Mouse (Mus musculus): Measurements from ENCODE around the gene Snrpd3. TPM values are rescaled to one million over a fixed set of nuclear protein-coding genes. Genes with fewer than 3 reads are reported as not detected.
A peak's percentile ranks its signal among the peaks of the same experiment; 100 is the strongest.
"Not testable (repeated sequence)": the region's sequence is repeated elsewhere in the genome, so short reads cannot be mapped to it uniquely, and the experiment has no call there.

Snrpd3 gene
- polyA plus RNA-seq, 1 experiment from 2014 or later, result 256 TPM

- peaks cover 15% of the 10 kb centered on the region for H3K4me1 ChIP-seq (ENCODE audit: control insufficient read depth, insufficient read depth, low read length)
- no peak overlapping the region for H3K9ac ChIP-seq (ENCODE audit: low read length)
- no peaks in the 10 kb centered on the region for H3K9me3 ChIP-seq (ENCODE audit: control insufficient read depth, low read length)
- WGBS, result 53% methylated on average over 4 of the region's 4 CpGs
- peaks cover 11% of the 10 kb centered on the region for H3K36me3 ChIP-seq (ENCODE audit: control insufficient read depth, insufficient read depth, low read length)
- no peak overlapping the region for H3K27ac ChIP-seq (replicated peaks; ENCODE audit: low read depth, low read length)
- H3K4me2 ChIP-seq (ENCODE audit: low read depth, severe bottlenecking), result peak overlapping the region; percentile 81; the same call in 1 of the 2 replicates
- ATAC-seq (ENCODE audit: insufficient number of reproducible peaks, low FRiP score, low TSS enrichment, low read depth) (no peak), DNase-seq (ENCODE audit: low spot score) (no peak)
- no peak overlapping the region for H3K4me3 ChIP-seq (ENCODE audit: low read depth, low read length)
- H3K27me3 ChIP-seq (ENCODE audit: control insufficient read depth, insufficient read depth, low read length), result no peaks in the 10 kb centered on the region
Observed at GRCm38 (mm10) chr10:75515216-75516037, 1.9 kb upstream of the Snrpd3 start.

GRCm38 (mm10) chr10:75516038-75516723 is 1.2 kb upstream of the Snrpd3 start:
- DNase-seq (ENCODE audit: low spot score), result peak; percentile 23
- peak overlapping the region; percentile 70 for H3K4me3 ChIP-seq (ENCODE audit: low read depth, low read length)
- H3K4me2 ChIP-seq (ENCODE audit: low read depth, severe bottlenecking), result peak overlapping the region; percentile 81
- H3K9me3 ChIP-seq (ENCODE audit: control insufficient read depth, low read length), result no peaks in the 10 kb centered on the region
- H3K4me1 ChIP-seq (ENCODE audit: control insufficient read depth, insufficient read depth, low read length), result peaks cover 15% of the 10 kb centered on the region
- peaks cover 6% of the 10 kb centered on the region; the same call in 1 of the 2 replicates for H3K36me3 ChIP-seq (ENCODE audit: control insufficient read depth, insufficient read depth, low read length)
- 28% methylated on average over 8 of the region's 8 CpGs for WGBS
- no peak for ATAC-seq (ENCODE audit: insufficient number of reproducible peaks, low FRiP score, low TSS enrichment, low read depth)
- H3K27ac ChIP-seq (replicated peaks; ENCODE audit: low read depth, low read length), result no peak overlapping the region
- H3K9ac ChIP-seq (ENCODE audit: low read length), result peak overlapping the region; percentile 90
- H3K27me3 ChIP-seq (ENCODE audit: control insufficient read depth, insufficient read depth, low read length), result no peaks in the 10 kb centered on the region

GRCm38 (mm10) chr10:75516724-75517072 is 653 bp upstream of the Snrpd3 start:
- ATAC-seq (ENCODE audit: insufficient number of reproducible peaks, low FRiP score, low TSS enrichment, low read depth) (no peak), DNase-seq (ENCODE audit: low spot score) (no peak)
- Histone ChIP-seq H3K4me1 (ENCODE audit: control insufficient read depth, insufficient read depth, low read length) (peaks cover 15% of the 10 kb centered on the region), H3K4me3 (ENCODE audit: low read depth, low read length) (peak overlapping the region; percentile 70), H3K27ac (replicated peaks; ENCODE audit: low read depth, low read length) (peak overlapping the region; percentile 80), H3K27me3 (ENCODE audit: control insufficient read depth, insufficient read depth, low read length) (no peaks in the 10 kb centered on the region), H3K36me3 (ENCODE audit: control insufficient read depth, insufficient read depth, low read length) (peaks cover 4% of the 10 kb centered on the region; the same call in 1 of the 2 replicates), H3K9ac (ENCODE audit: low read length) (peak overlapping the region; percentile 90), H3K9me3 (ENCODE audit: control insufficient read depth, low read length) (no peaks in the 10 kb centered on the region), H3K4me2 (ENCODE audit: low read depth, severe bottlenecking) (peak overlapping the region; percentile 81)
- 0% methylated on average over 12 of the region's 12 CpGs for WGBS

GRCm38 (mm10) chr10:75517758-75518143 is 400 bp downstream of the Snrpd3 start, which contains the start of gene Gucd1:
Gucd1 (minus strand) TSS chr10:75517972.
- Histone ChIP-seq H3K4me2 (ENCODE audit: low read depth, severe bottlenecking) (peak within 1 kb of the TSS; percentile 81), H3K4me3 (ENCODE audit: low read depth, low read length) (peak within 1 kb of the TSS; percentile 70), H3K4me1 (ENCODE audit: control insufficient read depth, insufficient read depth, low read length) (peaks cover 15% of the 10 kb centered on the region), H3K9ac (ENCODE audit: low read length) (peak within 1 kb of the TSS; percentile 90), H3K27ac (replicated peaks; ENCODE audit: low read depth, low read length) (peak within 1 kb of the TSS; percentile 92), H3K36me3 (ENCODE audit: control insufficient read depth, insufficient read depth, low read length) (peaks cover 4% of the 10 kb centered on the region; the same call in 1 of the 2 replicates), H3K9me3 (ENCODE audit: control insufficient read depth, low read length) (no peaks in the 10 kb centered on the region), H3K27me3 (ENCODE audit: control insufficient read depth, insufficient read depth, low read length) (no peaks in the 10 kb centered on the region)
- peak; percentile 99 for DNase-seq (ENCODE audit: low spot score)
- ATAC-seq (ENCODE audit: insufficient number of reproducible peaks, low FRiP score, low TSS enrichment, low read depth), result peak; percentile 86
- WGBS, result under 1% methylated on average over 20 of the region's 20 CpGs

DNA sequence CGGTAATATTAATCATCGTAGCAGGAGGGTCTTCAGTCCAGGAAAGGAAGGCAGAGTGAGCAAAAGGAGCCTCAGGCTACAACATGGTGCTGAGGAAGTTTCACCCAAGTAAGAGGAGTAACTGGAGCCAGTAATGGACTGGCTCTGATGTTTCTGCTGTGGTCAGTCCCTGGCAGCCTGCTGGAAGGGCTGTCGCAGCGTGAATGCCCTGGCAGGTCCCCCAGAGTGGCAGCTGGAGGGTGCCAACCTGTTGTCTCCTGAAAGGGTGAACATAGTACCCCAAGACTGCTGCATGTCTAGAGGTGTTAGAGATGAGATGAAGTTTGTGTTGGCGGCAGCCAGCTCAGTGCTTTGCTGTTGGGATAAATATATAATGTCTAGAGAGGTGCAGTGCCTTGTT is 3.2 kb downstream of the Snrpd3 start:
- H3K36me3 ChIP-seq (ENCODE audit: control insufficient read depth, insufficient read depth, low read length), result peaks cover 8% of the 10 kb centered on the region; the same call in 1 of the 2 replicates

DNA sequence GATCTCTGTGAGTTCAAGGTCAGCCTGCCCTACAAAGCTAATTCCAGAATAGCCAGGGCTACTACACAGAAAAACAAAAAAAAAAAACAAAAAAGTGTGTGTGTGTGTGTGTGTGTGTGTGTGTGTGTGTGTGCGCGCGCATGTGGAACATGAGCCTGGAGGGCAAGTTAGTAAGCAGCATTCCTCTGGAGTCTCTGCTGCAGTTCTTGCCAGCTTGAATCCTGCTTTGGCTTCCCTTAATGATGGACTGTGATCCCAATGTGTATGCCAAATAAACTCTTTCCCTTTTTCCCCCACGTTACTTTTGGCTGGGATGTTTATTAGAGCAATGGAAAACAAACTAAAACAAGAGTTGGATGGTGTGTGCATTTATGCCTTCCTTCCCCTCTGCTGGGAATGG is 4.3 kb downstream of the Snrpd3 start:
- no peak for ATAC-seq (ENCODE audit: insufficient number of reproducible peaks, low FRiP score, low TSS enrichment, low read depth)
- Histone ChIP-seq H3K9ac (ENCODE audit: low read length) (no peak overlapping the region), H3K27me3 (ENCODE audit: control insufficient read depth, insufficient read depth, low read length) (no peaks in the 10 kb centered on the region), H3K4me3 (ENCODE audit: low read depth, low read length) (no peak overlapping the region), H3K9me3 (ENCODE audit: control insufficient read depth, low read length) (no peaks in the 10 kb centered on the region), H3K27ac (replicated peaks; ENCODE audit: low read depth, low read length) (no peak overlapping the region), H3K4me2 (ENCODE audit: low read depth, severe bottlenecking) (no peak overlapping the region), H3K36me3 (ENCODE audit: control insufficient read depth, insufficient read depth, low read length) (peaks cover 10% of the 10 kb centered on the region; the same call in 1 of the 2 replicates), H3K4me1 (ENCODE audit: control insufficient read depth, insufficient read depth, low read length) (peaks cover 7% of the 10 kb centered on the region)
- no peak for DNase-seq (ENCODE audit: low spot score)
- WGBS, result 85% methylated on average over 4 of the region's 4 CpGs

More for the DNA sequence above, 3.2 kb downstream of the Snrpd3 start:
- Histone ChIP-seq H3K27me3 (ENCODE audit: control insufficient read depth, insufficient read depth, low read length) (no peaks in the 10 kb centered on the region), H3K9ac (ENCODE audit: low read length) (no peak overlapping the region), H3K4me1 (ENCODE audit: control insufficient read depth, insufficient read depth, low read length) (peaks cover 12% of the 10 kb centered on the region), H3K27ac (replicated peaks; ENCODE audit: low read depth, low read length) (no peak overlapping the region), H3K4me3 (ENCODE audit: low read depth, low read length) (no peak overlapping the region), H3K4me2 (ENCODE audit: low read depth, severe bottlenecking) (no peak overlapping the region), H3K9me3 (ENCODE audit: control insufficient read depth, low read length) (no peaks in the 10 kb centered on the region)
- WGBS, result 93% methylated on average over 5 of the region's 5 CpGs
- ATAC-seq (ENCODE audit: insufficient number of reproducible peaks, low FRiP score, low TSS enrichment, low read depth) (no peak), DNase-seq (ENCODE audit: low spot score) (no peak)

GRCm38 (mm10) chr10:75525450-75525849 is 8.1 kb downstream of the Snrpd3 start:
- not testable (repeated sequence) for H3K4me3 ChIP-seq (ENCODE audit: low read depth, low read length); H3K9me3 ChIP-seq (ENCODE audit: control insufficient read depth, low read length); H3K4me2 ChIP-seq (ENCODE audit: low read depth, severe bottlenecking); H3K4me1 ChIP-seq (ENCODE audit: control insufficient read depth, insufficient read depth, low read length); H3K27me3 ChIP-seq (ENCODE audit: control insufficient read depth, insufficient read depth, low read length); H3K9ac ChIP-seq (ENCODE audit: low read length); H3K27ac ChIP-seq (replicated peaks; ENCODE audit: low read depth, low read length); H3K36me3 ChIP-seq (ENCODE audit: control insufficient read depth, insufficient read depth, low read length); DNase-seq (ENCODE audit: low spot score); ATAC-seq (ENCODE audit: insufficient number of reproducible peaks, low FRiP score, low TSS enrichment, low read depth)
- WGBS, result 92% methylated on average over 9 of the region's 9 CpGs

DNA sequence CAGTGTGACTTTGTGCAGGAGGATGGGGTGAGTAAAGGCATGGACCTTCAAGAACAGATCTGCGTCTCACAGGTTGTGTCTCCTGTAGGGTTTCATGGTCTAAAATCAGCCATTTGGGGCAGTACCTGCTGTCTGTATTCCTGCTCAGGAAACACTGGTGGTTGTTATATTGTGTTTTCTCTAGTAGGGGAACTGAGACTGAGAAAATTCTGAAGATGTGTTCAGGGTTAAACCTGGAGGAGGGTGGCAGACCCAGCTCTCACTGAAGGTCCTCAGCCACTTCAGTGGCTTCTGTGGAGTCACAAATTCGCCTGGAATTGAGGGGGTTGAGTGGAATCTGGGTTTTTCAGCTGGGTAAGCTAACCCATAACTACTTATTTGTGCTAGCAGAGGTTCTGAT is 13.0 kb downstream of the Snrpd3 start:
- no peak for ATAC-seq (ENCODE audit: insufficient number of reproducible peaks, low FRiP score, low TSS enrichment, low read depth)
- no peak overlapping the region for H3K9ac ChIP-seq (ENCODE audit: low read length)

More for the DNA sequence above, 13.0 kb downstream of the Snrpd3 start:
- Histone ChIP-seq H3K4me3 (ENCODE audit: low read depth, low read length) (no peak overlapping the region), H3K36me3 (ENCODE audit: control insufficient read depth, insufficient read depth, low read length) (peaks cover 20% of the 10 kb centered on the region; the same call in 1 of the 2 replicates), H3K27me3 (ENCODE audit: control insufficient read depth, insufficient read depth, low read length) (no peaks in the 10 kb centered on the region), H3K4me2 (ENCODE audit: low read depth, severe bottlenecking) (no peak overlapping the region), H3K27ac (replicated peaks; ENCODE audit: low read depth, low read length) (no peak overlapping the region), H3K4me1 (ENCODE audit: control insufficient read depth, insufficient read depth, low read length) (no peaks in the 10 kb centered on the region), H3K9me3 (ENCODE audit: control insufficient read depth, low read length) (no peaks in the 10 kb centered on the region)
- WGBS, result 90% methylated on average over 2 of the region's 2 CpGs
- DNase-seq (ENCODE audit: low spot score), result no peak

Measured in limb, embryonic 11.5 days (tissue).